Mouse (Mus musculus) MEL (cell line): ENCODE data around the gene Cstf1. TPM values are rescaled to one million over a fixed set of nuclear protein-coding genes. Genes with fewer than 3 reads are reported as not detected.

Experiments
- DNase-seq: peaks from one replicate; pipeline ENCODE4 v3.0.0; 2011; ENCODE audit warnings: low read depth, low spot score
- H3K27ac ChIP-seq: 2 replicates; pipeline ENCODE4 v1.5.1; 2012; ENCODE audit warnings: low read depth, mild to moderate bottlenecking, control low read depth, low read length, moderate library complexity; ENCODE audit not compliant: control insufficient read depth
- H3K27me3 ChIP-seq, 2 experiments: fragments of 150-350 bp in 1 of 2; sonication (generic) in 1 of 2; 2 replicates each; pipeline ENCODE4 v1.6.1; 2012; ENCODE audit warnings: low read length in 2 of 2, mild to moderate bottlenecking in 2 of 2, improper control_type of control experiment in 1 of 2, moderate library complexity in 1 of 2; ENCODE audit not compliant: insufficient read depth in 2 of 2, control insufficient read depth in 1 of 2
- H3K36me3 ChIP-seq, 2 experiments: 2 replicates each; pipeline ENCODE4 v1.6.1; 2012 to 2014; ENCODE audit warnings: low read length in 2 of 2, improper control_type of control experiment in 1 of 2, inconsistent platforms in 1 of 2, mild to moderate bottlenecking in 1 of 2; ENCODE audit not compliant: insufficient read depth in 2 of 2, control insufficient read depth in 1 of 2
- H3K4me1 ChIP-seq, 2 experiments: fragments of 150-350 bp in 1 of 2; sonication (generic) in 1 of 2; 2 replicates each; pipeline ENCODE4 v1.6.1; 2012; ENCODE audit warnings: low read length in 2 of 2, improper control_type of control experiment in 1 of 2, mild to moderate bottlenecking in 1 of 2; ENCODE audit not compliant: insufficient read depth in 2 of 2, control insufficient read depth in 1 of 2
- H3K4me3 ChIP-seq, 2 experiments: fragments of 150-350 bp in 1 of 2; sonication (generic) in 1 of 2; 2 replicates each; pipeline ENCODE4 v1.5.1; 2012; ENCODE audit warnings: low read depth in 2 of 2, low read length in 2 of 2, mild to moderate bottlenecking in 2 of 2, moderate library complexity in 2 of 2, control low read depth in 1 of 2, improper control_type of control experiment in 1 of 2; ENCODE audit not compliant: control insufficient read depth in 1 of 2, insufficient read depth in 1 of 2
- H3K79me2 ChIP-seq: 2 replicates; pipeline ENCODE4 v1.6.1; 2012; ENCODE audit warnings: mild to moderate bottlenecking, low read length, moderate library complexity; ENCODE audit not compliant: control insufficient read depth, poor library complexity, insufficient read depth
- H3K9ac ChIP-seq: 2 replicates; pipeline ENCODE4 v1.6.1; 2012; ENCODE audit warnings: low read depth, mild to moderate bottlenecking, control low read depth, low read length, moderate library complexity; ENCODE audit not compliant: control insufficient read depth, poor library complexity, severe bottlenecking
- H3K9me3 ChIP-seq: fragments of 150-350 bp; sonication (generic); replicated peaks from 2 replicates; pipeline ENCODE4 v1.6.1; 2012; ENCODE audit warnings: mild to moderate bottlenecking, low read length, improper control_type of control experiment, moderate library complexity; ENCODE audit not compliant: insufficient read depth
- CHD2 ChIP-seq: IDR thresholded peaks from 2 replicates; pipeline ENCODE4 v1.6.1; 2011; ENCODE audit warnings: low read length, improper control_type of control experiment
- ELF1 ChIP-seq: IDR thresholded peaks from 2 replicates; pipeline ENCODE4 v1.6.1; 2014; ENCODE audit warnings: low read depth, mild to moderate bottlenecking, inconsistent platforms, low read length, improper control_type of control experiment, moderate library complexity
- EP300 ChIP-seq, 2 experiments: IDR thresholded peaks; 2 replicates each; pipeline ENCODE4 v1.6.1; 2011; ENCODE audit warnings: improper control_type of control experiment in 2 of 2, low read length in 2 of 2, low read depth in 1 of 2, mild to moderate bottlenecking in 1 of 2
- ETS1 ChIP-seq: IDR thresholded peaks from 2 replicates; pipeline ENCODE4 v1.6.1; 2012; ENCODE audit warnings: low read depth, mild to moderate bottlenecking, inconsistent platforms, low read length, improper control_type of control experiment, moderate library complexity
- GABPA ChIP-seq: IDR thresholded peaks from 2 replicates; pipeline ENCODE4 v1.6.1; 2012; ENCODE audit warnings: low read depth, mild to moderate bottlenecking, inconsistent platforms, low read length, improper control_type of control experiment, moderate library complexity
- GATA1 ChIP-seq: IDR thresholded peaks from 2 replicates; pipeline ENCODE4 v1.6.1; 2011; ENCODE audit warnings: low read depth, low read length, improper control_type of control experiment
- HCFC1 ChIP-seq: IDR thresholded peaks from 2 replicates; pipeline ENCODE4 v1.6.1; 2012; ENCODE audit warnings: low read depth, mild to moderate bottlenecking, inconsistent platforms, low read length, improper control_type of control experiment, moderate library complexity
- MAFK ChIP-seq: IDR thresholded peaks from 2 replicates; pipeline ENCODE4 v1.6.1; 2011; ENCODE audit warnings: low read depth, mild to moderate bottlenecking, low read length, improper control_type of control experiment, borderline replicate concordance
- MXI1 ChIP-seq: IDR thresholded peaks from 2 replicates; pipeline ENCODE4 v1.6.1; 2011; ENCODE audit warnings: mild to moderate bottlenecking, low read depth, low read length, improper control_type of control experiment
- NRF1 ChIP-seq: IDR thresholded peaks from 2 replicates; pipeline ENCODE4 v1.6.1; 2014; ENCODE audit warnings: low read depth, mild to moderate bottlenecking, inconsistent platforms, low read length, improper control_type of control experiment, moderate library complexity; ENCODE audit not compliant: poor library complexity, insufficient read depth, severe bottlenecking
- POLR2AphosphoS5 ChIP-seq: IDR thresholded peaks from 2 replicates; pipeline ENCODE4 v1.6.1; 2012; ENCODE audit warnings: low read depth, borderline replicate concordance, mild to moderate bottlenecking, inconsistent platforms, low read length, moderate library complexity, mixed read lengths
- RAD21 ChIP-seq: IDR thresholded peaks from 2 replicates; pipeline ENCODE4 v1.6.1; 2011; ENCODE audit warnings: mild to moderate bottlenecking, low read depth, low read length, improper control_type of control experiment
- RCOR1 ChIP-seq: IDR thresholded peaks from 2 replicates; pipeline ENCODE4 v1.6.1; 2012; ENCODE audit warnings: low read depth, mild to moderate bottlenecking, inconsistent platforms, low read length, improper control_type of control experiment
- SIN3A ChIP-seq: IDR thresholded peaks from 2 replicates; pipeline ENCODE4 v1.6.1; 2012; ENCODE audit warnings: low read length, improper control_type of control experiment, inconsistent platforms
- TAL1 ChIP-seq: IDR thresholded peaks from 2 replicates; pipeline ENCODE4 v1.6.1; 2012; ENCODE audit warnings: mild to moderate bottlenecking, inconsistent platforms, low read length, moderate library complexity, mixed read lengths
- TBP ChIP-seq: IDR thresholded peaks from 2 replicates; pipeline ENCODE4 v1.8.0; 2011; ENCODE audit warnings: low read depth, low read length, improper control_type of control experiment
- TCF12 ChIP-seq: IDR thresholded peaks from 2 replicates; pipeline ENCODE4 v1.6.1; 2014; ENCODE audit warnings: low read depth, mild to moderate bottlenecking, inconsistent platforms, low read length, improper control_type of control experiment, moderate library complexity
- UBTF ChIP-seq: IDR thresholded peaks from 2 replicates; pipeline ENCODE4 v1.6.1; 2012; ENCODE audit warnings: low read depth, mild to moderate bottlenecking, inconsistent platforms, low read length, improper control_type of control experiment, moderate library complexity, borderline replicate concordance; ENCODE audit not compliant: insufficient read depth
- polyA plus RNA-seq, 2 experiments: library from polyadenylated mRNA; stranded (reverse) in 1 of 2; unstranded in 1 of 2; fragments of >175 nt in 1 of 2; fragments of >200 nt in 1 of 2; gene quantifications; 2 replicates each; pipeline versions ENCODE4 v1.2.1 to v1.2.4; 2012; ENCODE audit warnings: low replicate concordance in 2 of 2, low read depth in 1 of 2; ENCODE audit not compliant: insufficient read length in 2 of 2, insufficient read depth in 1 of 2, missing spikeins in 1 of 2
- total RNA-seq: library from RNA; depleted of rRNA; stranded (reverse); fragments of 300-350 nt; gene quantifications from 2 replicates; pipeline ENCODE4 v1.2.3, GENCODE M21; 2012

The Cstf1 gene
- total and polyA plus RNA-seq, 3 experiments: 66.9 to 105 (median 77.4) TPM

- H3K4me3 ChIP-seq: no peak overlapping the region
- no peak for TF ChIP-seq ETS1
- no peak for TF ChIP-seq GATA1
- no peak for TF ChIP-seq RAD21
- TF ChIP-seq TAL1: no peak
- no peak overlapping the region for H3K27ac ChIP-seq
- H3K36me3 ChIP-seq: no peaks in the 10 kb centered on the region
- DNase-seq: no peak
- no peaks in the 10 kb centered on the region for H3K79me2 ChIP-seq
- H3K9me3 ChIP-seq: no peaks in the 10 kb centered on the region
- H3K9ac ChIP-seq: no peak overlapping the region
- H3K4me1 ChIP-seq: no peaks in the 10 kb centered on the region
- H3K27me3 ChIP-seq: peaks cover 0 to 2% of the 10 kb centered on the region in 2 experiments; a peak in 1 of 4 replicates
Observed at GRCm38 (mm10) chr2:172411091-172411490, 40.6 kb downstream of the Cstf1 start.

GRCm38 (mm10) chr2:172412454-172412853 is 42.0 kb downstream of the Cstf1 start:
- Histone ChIP-seq H3K36me3 (no peaks in the 10 kb centered on the region), H3K79me2 (no peaks in the 10 kb centered on the region), H3K9ac (no peak overlapping the region), H3K4me1 (no peaks in the 10 kb centered on the region), H3K27ac (no peak overlapping the region), H3K27me3 (peaks cover 0 to 2% of the 10 kb centered on the region in 2 experiments; a peak in 1 of 4 replicates), H3K4me3 (no peak overlapping the region), H3K9me3 (no peaks in the 10 kb centered on the region)
- no peak for TF ChIP-seq EP300 (IDR thresholded peaks at IDR 0.05; ENCODE audit: low read depth in 1 of 2, low read length in 2 of 2)
- TF ChIP-seq TBP: no peak
- TF ChIP-seq UBTF: no peak
- TF ChIP-seq TCF12: no peak
- TF ChIP-seq RCOR1: no peak
- TF ChIP-seq RAD21: no peak
- TF ChIP-seq ELF1: no peak
- TF ChIP-seq ETS1: no peak
- TF ChIP-seq CHD2: no peak
- no peak for TF ChIP-seq MXI1
- no peak for TF ChIP-seq MAFK
- TF ChIP-seq POLR2AphosphoS5: no peak
- no peak for TF ChIP-seq GABPA
- no peak for TF ChIP-seq NRF1
- TF ChIP-seq HCFC1: no peak
- no peak for TF ChIP-seq SIN3A
- DNase-seq: no peak
